Comparison of ENCODE assay signal across 8 mouse cellular contexts in genomic region chr6:31220184-31220931, GRCm38 (mm10).
DNase-seq lines count a peak whose midpoint lies in the region; TF ChIP-seq lines count a peak whose summit lies in the region.

No protein-coding gene starts in this region.

- no peak for TF ChIP-seq CTCF in cerebellum, adult 2 months (IDR thresholded peaks at IDR 0.05; ENCODE audit: borderline replicate concordance, insufficient read depth, low read depth, low read length)

- H3K27ac ChIP-seq in cerebellum, adult 2 months (ENCODE audit: insufficient read depth, low read length), result peak overlapping the region; percentile 87

- TF ChIP-seq POLR2A in cerebellum, adult 2 months (IDR thresholded peaks at IDR 0.05; ENCODE audit: borderline replicate concordance, insufficient read depth, low read length), result 0 out of 2 replicates have a peak, but pooled peaks have one; percentile 26

- 12% methylated on average over 30 of the region's 30 CpGs for WGBS in cerebellum, adult 2 months

- H3K4me1 ChIP-seq in cerebellum, adult 2 months (ENCODE audit: control insufficient read depth, insufficient read depth, low read length), result peaks cover 4% of the 10 kb centered on the region; the same call in 1 of the 2 replicates

- H3K27me3 ChIP-seq in cerebellum, adult 2 months (ENCODE audit: control insufficient read depth, insufficient read depth, low read length), result no peaks in the 10 kb centered on the region

- DNase-seq in MN1 (ENCODE audit: low spot score), result peak; percentile 79
- DNase-seq in cerebellum, adult 2 months, result peak; percentile 63 to 77
- peak; percentile 32 to 81 for DNase-seq in frontal cortex, adult 2 months (ENCODE audit: extremely low spot score in 1 of 2, low spot score in 1 of 2)
- peak; percentile 70 for DNase-seq in heart, postnatal 4 days
- peak; percentile 67 for DNase-seq in layer of hippocampus, adult 9-11 months
- peak; percentile 69 for DNase-seq in lung, postnatal 14 days
- peak; percentile 46 for DNase-seq in ovary, postnatal 14 days (ENCODE audit: low spot score)
- peak; percentile 76 to 85 for DNase-seq in urinary bladder, adult 18-20 months (ENCODE audit: low spot score in 2 of 2)

- H3K4me3 ChIP-seq in cerebellum, adult 2 months (replicated peaks; ENCODE audit: insufficient read depth, low read depth, low read length), result peak overlapping the region; percentile 73

Comparison
In these comparisons a context has a peak if more than half of its experiments do, and no peak if none do; other contexts are left out.
1. Peak in every context shown above with its lines: DNase-seq, H3K4me3 ChIP-seq and H3K27ac ChIP-seq.